Mouse (Mus musculus) midbrain, embryonic 14.5 days (tissue): ENCODE data around the gene Tmem104. TPM values are rescaled to one million over a fixed set of nuclear protein-coding genes. Genes with fewer than 3 reads are reported as not detected.
A peak's percentile ranks its signal among the peaks of the same experiment; 100 is the strongest.

ENCODE experiments used
- ATAC-seq: fragments of 200-750 bp; cut with Nextera tagmentation; 2 replicates; pipeline ENCODE4 v1.8.0; 2017; ENCODE audit warnings: moderate number of reproducible peaks, moderate library complexity; ENCODE audit not compliant: low FRiP score, low TSS enrichment
- DNase-seq: peaks from one replicate; pipeline ENCODE4 v3.0.0-alpha.2; 2015
- H3K27ac ChIP-seq: fragments of 300-500 bp; sonication (generic); replicated peaks from 2 replicates; pipeline ENCODE4 v1.5.1; 2014; ENCODE audit warnings: mild to moderate bottlenecking, low read depth, low read length, moderate library complexity
- H3K27me3 ChIP-seq: fragments of 300-500 bp; sonication (generic); 2 replicates; pipeline ENCODE4 v1.6.1; 2014; ENCODE audit warnings: low read length, control low read depth, mixed read lengths; ENCODE audit not compliant: control insufficient read depth, insufficient read depth
- H3K36me3 ChIP-seq: fragments of 300-500 bp; sonication (generic); 2 replicates; pipeline ENCODE4 v1.6.1; 2014; ENCODE audit warnings: low read length, control low read depth; ENCODE audit not compliant: control insufficient read depth, insufficient read depth
- H3K4me1 ChIP-seq: fragments of 300-500 bp; sonication (generic); 2 replicates; pipeline ENCODE4 v1.6.1; 2014; ENCODE audit warnings: mild to moderate bottlenecking, antibody characterized with exemption, low read length, control low read depth; ENCODE audit not compliant: control insufficient read depth, insufficient read depth
- H3K4me2 ChIP-seq: fragments of 300-500 bp; sonication (generic); 2 replicates; pipeline ENCODE4 v1.6.1; 2014; ENCODE audit warnings: mild to moderate bottlenecking, low read length, moderate library complexity
- H3K4me3 ChIP-seq: fragments of 300-500 bp; sonication (generic); replicated peaks from 2 replicates; pipeline ENCODE4 v1.5.1; 2014; ENCODE audit warnings: low read depth, low read length
- H3K9ac ChIP-seq: fragments of 300-500 bp; sonication (generic); replicated peaks from 2 replicates; pipeline ENCODE4 v1.6.1; 2014; ENCODE audit warnings: mild to moderate bottlenecking, low read length, moderate library complexity
- H3K9me3 ChIP-seq: fragments of 300-500 bp; sonication (generic); 2 replicates; pipeline ENCODE4 v1.6.1; 2016; ENCODE audit warnings: low read length, control low read depth, mixed read lengths; ENCODE audit not compliant: control insufficient read depth
- WGBS: fragments of 180-500 bp; shearing (Covaris S2); extraction: QIAGEN DNeasy Blood & Tissue Kit; methylation state at CpG from one replicate; pipeline ENCODE4 v1.1.7; 2014; 5-methylcytosine and 5-hydroxymethylcytosine counted together
- polyA plus RNA-seq: library from polyadenylated mRNA; unstranded; fragments of >200 nt; fragmentation: Nextera tagmentation; extraction: Ambion mirVana; gene quantifications from 2 replicates; pipeline ENCODE4 v1.2.1, GENCODE M21; 2014

Gene Tmem104
- polyA plus RNA-seq, 1 experiment from 2014 or later: 14.9 TPM

DNA sequence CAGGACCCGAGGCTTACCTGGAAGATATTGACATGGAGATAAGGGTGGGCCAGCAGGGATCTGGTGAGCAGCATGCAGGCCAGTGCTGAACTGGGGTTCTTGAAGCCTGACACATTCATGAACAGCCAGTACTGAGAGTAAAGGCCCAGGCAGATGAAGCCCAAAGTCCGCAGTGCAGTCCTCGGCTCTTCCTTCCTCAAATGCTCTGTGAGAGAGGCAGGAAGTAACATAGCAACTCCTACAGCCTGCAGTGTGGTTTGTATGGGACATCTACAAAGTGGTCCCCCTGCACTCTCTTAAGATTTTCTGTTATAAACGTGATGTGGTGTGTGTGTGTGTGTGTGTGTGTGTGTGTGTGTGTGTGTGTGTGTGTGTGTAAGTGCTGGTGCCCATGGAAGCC, 98.0 kb downstream of the Tmem104 start:
- no peak overlapping the region for H3K9ac ChIP-seq
- WGBS: 64% methylated on average over 4 of the region's 4 CpGs
- no peak for ATAC-seq

GRCm38 (mm10) chr11:115286201-115286993, 99.1 kb downstream of the Tmem104 start:
- H3K27ac ChIP-seq: peak overlapping the region; percentile 28; the same call in 1 of the 2 replicates
- H3K27me3 ChIP-seq: no peaks in the 10 kb centered on the region
- H3K4me1 ChIP-seq: no peaks in the 10 kb centered on the region
- H3K9me3 ChIP-seq: no peaks in the 10 kb centered on the region
- ATAC-seq (no peak), DNase-seq (peak; percentile 50)
- WGBS: 75% methylated on average over 19 of the region's 19 CpGs
- H3K4me2 ChIP-seq: no peak overlapping the region
- no peak overlapping the region for H3K4me3 ChIP-seq
- no peaks in the 10 kb centered on the region for H3K36me3 ChIP-seq
- no peak overlapping the region for H3K9ac ChIP-seq

More for the DNA sequence above, 98.0 kb downstream of the Tmem104 start:
- H3K27me3 ChIP-seq: no peaks in the 10 kb centered on the region
- H3K9me3 ChIP-seq: no peaks in the 10 kb centered on the region
- H3K36me3 ChIP-seq: no peaks in the 10 kb centered on the region
- no peak overlapping the region for H3K27ac ChIP-seq
- no peak for DNase-seq
- H3K4me1 ChIP-seq: no peaks in the 10 kb centered on the region
- H3K4me2 ChIP-seq: no peak overlapping the region
- no peak overlapping the region for H3K4me3 ChIP-seq

DNA sequence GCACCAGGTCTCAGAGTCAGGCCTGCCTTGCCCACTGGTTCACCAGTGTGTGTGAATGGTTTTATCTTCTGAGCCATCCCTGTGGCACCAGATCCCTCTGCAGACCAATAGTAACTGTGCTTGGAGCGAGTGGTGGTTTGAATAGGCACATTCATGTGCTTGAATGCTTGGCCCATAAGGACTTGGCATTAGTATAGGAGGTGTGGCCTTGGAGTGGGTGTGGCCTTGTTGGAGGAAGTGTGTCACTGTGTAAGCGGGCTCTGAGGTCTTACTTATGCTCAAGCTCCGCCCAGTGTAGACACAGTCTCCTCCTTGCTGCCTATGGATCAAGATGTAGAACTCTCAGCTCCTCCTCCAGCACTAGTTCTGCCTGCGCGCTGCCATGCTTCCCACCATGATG, 100.1 kb downstream of the Tmem104 start:
- H3K27ac ChIP-seq: no peak overlapping the region
- no peak overlapping the region for H3K9ac ChIP-seq
- no peaks in the 10 kb centered on the region for H3K36me3 ChIP-seq
- H3K27me3 ChIP-seq: no peaks in the 10 kb centered on the region
- H3K4me2 ChIP-seq: no peak overlapping the region
- H3K4me3 ChIP-seq: no peak overlapping the region
- H3K4me1 ChIP-seq: no peaks in the 10 kb centered on the region
- DNase-seq: no peak
- no peak for ATAC-seq
- WGBS: 82% methylated on average over 5 of the region's 5 CpGs
- H3K9me3 ChIP-seq: no peaks in the 10 kb centered on the region

- Histone ChIP-seq H3K4me2 (no peak overlapping the region), H3K27ac (no peak overlapping the region), H3K4me1 (no peaks in the 10 kb centered on the region), H3K9me3 (no peaks in the 10 kb centered on the region), H3K36me3 (no peaks in the 10 kb centered on the region), H3K27me3 (no peaks in the 10 kb centered on the region), H3K9ac (no peak overlapping the region), H3K4me3 (no peak overlapping the region)
- ATAC-seq: no peak
- 85% methylated on average over 2 of the region's 2 CpGs for WGBS
- no peak for DNase-seq
Observed at GRCm38 (mm10) chr11:115288305-115288704, 101.0 kb downstream of the Tmem104 start.

GRCm38 (mm10) chr11:115289885-115290284, 102.6 kb downstream of the Tmem104 start:
- ATAC-seq (no peak), DNase-seq (no peak)
- Histone ChIP-seq H3K4me3 (no peak overlapping the region), H3K27ac (no peak overlapping the region), H3K27me3 (no peaks in the 10 kb centered on the region), H3K9me3 (no peaks in the 10 kb centered on the region), H3K9ac (no peak overlapping the region), H3K36me3 (no peaks in the 10 kb centered on the region), H3K4me1 (no peaks in the 10 kb centered on the region), H3K4me2 (no peak overlapping the region)
- WGBS: 83% methylated on average over 8 of the region's 8 CpGs

DNA sequence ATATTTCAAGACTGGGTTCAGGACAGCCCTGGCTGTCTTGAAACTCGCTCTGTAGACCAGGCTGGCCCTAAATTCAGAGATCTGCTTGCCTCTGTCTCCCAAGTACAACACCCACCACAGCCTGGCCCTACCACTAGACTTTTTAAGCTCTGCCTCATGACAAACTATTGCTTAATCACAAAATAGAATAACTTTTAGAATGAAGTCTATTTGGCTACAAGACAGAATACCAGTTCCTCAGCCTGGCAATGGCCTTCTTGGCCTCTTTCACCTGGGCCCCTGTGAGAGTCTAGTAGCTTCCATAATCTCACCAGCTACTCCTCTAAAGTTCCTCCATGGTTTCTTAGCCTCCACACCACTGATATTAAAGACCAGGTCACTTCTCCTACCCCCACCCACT, 103.0 kb downstream of the Tmem104 start:
- Histone ChIP-seq H3K36me3 (no peaks in the 10 kb centered on the region), H3K27me3 (no peaks in the 10 kb centered on the region), H3K9ac (no peak overlapping the region), H3K4me2 (no peak overlapping the region), H3K9me3 (no peaks in the 10 kb centered on the region), H3K4me3 (no peak overlapping the region), H3K4me1 (no peaks in the 10 kb centered on the region), H3K27ac (no peak overlapping the region)
- DNase-seq (no peak), ATAC-seq (no peak)
- WGBS: 91% methylated on average over 1 of the region's 1 CpGs

DNA sequence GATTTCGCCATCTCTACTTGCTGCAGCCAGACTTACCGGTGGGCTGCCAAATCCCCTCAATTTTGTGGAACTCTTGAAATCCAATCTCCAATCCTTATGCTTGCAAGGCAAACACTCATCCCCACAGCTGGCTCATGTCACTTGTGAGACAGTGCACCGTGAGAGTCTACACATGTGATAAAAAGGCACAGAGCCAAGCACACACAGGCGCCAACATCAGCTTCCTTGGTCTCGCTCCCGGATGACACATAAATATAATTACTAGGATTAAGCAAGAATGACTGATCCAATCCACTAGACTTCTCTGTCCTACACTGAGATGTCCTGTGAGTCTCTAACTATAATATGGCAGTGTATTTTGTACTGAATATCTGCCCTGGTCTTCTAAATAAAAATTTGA, 103.6 kb downstream of the Tmem104 start:
- no peaks in the 10 kb centered on the region for H3K4me1 ChIP-seq
- no peaks in the 10 kb centered on the region for H3K27me3 ChIP-seq
- ATAC-seq: no peak
- H3K27ac ChIP-seq: no peak overlapping the region
- DNase-seq: no peak
- no peak overlapping the region for H3K4me2 ChIP-seq
- no peaks in the 10 kb centered on the region for H3K9me3 ChIP-seq
- H3K4me3 ChIP-seq: no peak overlapping the region
- H3K9ac ChIP-seq: no peak overlapping the region
- no peaks in the 10 kb centered on the region for H3K36me3 ChIP-seq
- WGBS: 88% methylated on average over 6 of the region's 6 CpGs

DNA sequence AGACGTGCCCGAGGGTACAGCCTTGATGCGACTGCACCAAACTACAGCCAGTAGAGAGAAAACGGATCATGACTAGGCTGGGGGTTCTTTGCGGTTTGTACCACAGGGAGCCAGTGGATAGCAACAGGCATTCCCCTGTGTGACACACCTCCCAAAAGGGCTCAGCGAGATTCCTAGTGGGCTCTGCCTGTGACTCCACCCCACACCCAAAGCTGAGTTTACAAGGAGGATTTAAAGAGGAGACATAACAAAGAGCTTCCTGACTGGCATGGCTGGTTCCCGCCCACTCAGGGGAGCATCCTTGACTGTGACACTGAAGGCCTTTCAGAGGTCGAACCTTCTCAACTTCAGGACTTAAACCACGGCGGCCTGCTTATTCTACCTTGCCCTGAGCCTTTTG, 104.2 kb downstream of the Tmem104 start:
- no peak overlapping the region for H3K4me3 ChIP-seq
- H3K9me3 ChIP-seq: no peaks in the 10 kb centered on the region
- no peak overlapping the region for H3K9ac ChIP-seq
- no peak for DNase-seq
- H3K4me2 ChIP-seq: no peak overlapping the region
- no peak for ATAC-seq
- no peaks in the 10 kb centered on the region for H3K4me1 ChIP-seq
- no peaks in the 10 kb centered on the region for H3K36me3 ChIP-seq
- no peaks in the 10 kb centered on the region; the same call in 1 of the 2 replicates for H3K27me3 ChIP-seq
- WGBS: 73% methylated on average over 10 of the region's 10 CpGs
- H3K27ac ChIP-seq: no peak overlapping the region
